Mouse (Mus musculus) neural tube, embryonic 11.5 days (tissue): ENCODE data around the gene Gm49391. TPM values are rescaled to one million over a fixed set of nuclear protein-coding genes. Genes with fewer than 3 reads are reported as not detected.

Source experiments
- ATAC-seq: fragments of 200-750 bp; cut with Nextera tagmentation; 2 replicates; pipeline ENCODE4 v1.8.0; 2017; ENCODE audit warnings: moderate number of reproducible peaks, mild to moderate bottlenecking, moderate TSS enrichment, moderate library complexity; ENCODE audit not compliant: insufficient read depth, low FRiP score, low TSS enrichment
- DNase-seq: peaks from one replicate; pipeline ENCODE4 v3.0.0-alpha.2; 2015; ENCODE audit warnings: low spot score
- H3K27ac ChIP-seq: fragments of 300-500 bp; sonication (generic); 2 replicates; pipeline ENCODE4 v1.5.1; 2014; ENCODE audit warnings: low read depth, mild to moderate bottlenecking, low read length
- H3K27me3 ChIP-seq: fragments of 300-500 bp; sonication (generic); 2 replicates; pipeline ENCODE4 v1.6.1; 2014; ENCODE audit warnings: mild to moderate bottlenecking, low read length, mixed read lengths; ENCODE audit not compliant: control insufficient read depth, insufficient read depth
- H3K36me3 ChIP-seq: fragments of 300-500 bp; sonication (generic); 2 replicates; pipeline ENCODE4 v1.6.1; 2014; ENCODE audit warnings: mild to moderate bottlenecking, low read length, moderate library complexity, mixed read lengths; ENCODE audit not compliant: control insufficient read depth, insufficient read depth
- H3K4me1 ChIP-seq: fragments of 300-500 bp; sonication (generic); 2 replicates; pipeline ENCODE4 v1.6.1; 2014; ENCODE audit warnings: low read length, mixed read lengths; ENCODE audit not compliant: control insufficient read depth, insufficient read depth
- H3K4me2 ChIP-seq: fragments of 300-500 bp; sonication (generic); 2 replicates; pipeline ENCODE4 v1.6.1; 2014; ENCODE audit warnings: low read depth, mild to moderate bottlenecking, moderate library complexity
- H3K4me3 ChIP-seq: fragments of 300-500 bp; sonication (generic); 2 replicates; pipeline ENCODE4 v1.5.1; 2014; ENCODE audit warnings: low read depth, low read length
- H3K9ac ChIP-seq: fragments of 300-500 bp; sonication (generic); 2 replicates; pipeline ENCODE4 v1.6.1; 2014; ENCODE audit warnings: mild to moderate bottlenecking, low read length
- H3K9me3 ChIP-seq: fragments of 300-500 bp; sonication (generic); 2 replicates; pipeline ENCODE4 v1.6.1; 2016; ENCODE audit warnings: low read length; ENCODE audit not compliant: control insufficient read depth
- WGBS: fragments of 180-500 bp; shearing (Covaris S2); extraction: QIAGEN DNeasy Blood & Tissue Kit; methylation state at CpG from one replicate; pipeline ENCODE4 v1.1.7; 2014; 5-methylcytosine and 5-hydroxymethylcytosine counted together
- polyA plus RNA-seq: library from polyadenylated mRNA; unstranded; fragments of >200 nt; fragmentation: Nextera tagmentation; extraction: Ambion mirVana; gene quantifications from 2 replicates; pipeline ENCODE4 v1.2.1, GENCODE M21; 2014

The Gm49391 gene
- polyA plus RNA-seq, 1 experiment from 2014 or later = 1.7 TPM

DNA sequence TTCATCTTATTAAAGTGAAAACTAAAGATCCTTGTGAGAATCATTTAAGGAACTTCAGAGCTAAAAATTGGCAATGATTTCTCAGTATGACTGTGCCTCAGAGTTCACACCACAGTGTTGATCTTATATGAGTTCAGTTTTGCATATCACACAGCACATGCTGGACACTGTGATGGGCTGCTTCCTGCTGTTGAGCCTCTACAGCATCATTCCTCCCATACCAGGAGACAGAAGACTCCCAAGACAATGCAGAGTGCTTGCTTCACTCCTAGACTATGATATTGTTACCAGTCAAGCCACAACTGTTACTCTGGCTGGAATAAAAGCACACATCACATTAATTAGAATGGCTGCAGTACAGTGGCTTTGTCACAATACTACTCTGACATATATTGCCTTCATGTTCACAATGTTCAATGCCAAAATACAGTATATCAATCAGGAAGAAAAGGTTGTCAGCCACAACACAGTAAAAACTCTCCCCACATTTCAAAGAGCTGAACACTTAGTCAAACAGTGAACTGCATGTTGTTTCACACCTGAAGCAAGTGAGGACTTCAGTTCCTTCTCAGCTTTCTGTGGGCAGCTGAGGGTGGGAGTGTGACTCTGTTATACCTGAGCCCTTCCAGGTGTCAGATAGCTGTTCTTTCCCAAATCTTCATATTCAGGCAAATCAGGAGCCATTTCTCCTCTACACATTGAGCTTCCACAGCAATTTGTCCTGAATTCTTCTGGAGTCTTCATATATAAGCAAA, 40.8 kb downstream of the Gm49391 start:
- Histone ChIP-seq H3K9me3 (no peaks in the 10 kb centered on the region), H3K27me3 (no peaks in the 10 kb centered on the region), H3K36me3 (no peaks in the 10 kb centered on the region), H3K4me1 (no peaks in the 10 kb centered on the region), H3K4me3 (no peak overlapping the region), H3K9ac (no peak overlapping the region), H3K27ac (no peak overlapping the region), H3K4me2 (no peak overlapping the region)
- no peak for ATAC-seq
- no peak for DNase-seq

DNA sequence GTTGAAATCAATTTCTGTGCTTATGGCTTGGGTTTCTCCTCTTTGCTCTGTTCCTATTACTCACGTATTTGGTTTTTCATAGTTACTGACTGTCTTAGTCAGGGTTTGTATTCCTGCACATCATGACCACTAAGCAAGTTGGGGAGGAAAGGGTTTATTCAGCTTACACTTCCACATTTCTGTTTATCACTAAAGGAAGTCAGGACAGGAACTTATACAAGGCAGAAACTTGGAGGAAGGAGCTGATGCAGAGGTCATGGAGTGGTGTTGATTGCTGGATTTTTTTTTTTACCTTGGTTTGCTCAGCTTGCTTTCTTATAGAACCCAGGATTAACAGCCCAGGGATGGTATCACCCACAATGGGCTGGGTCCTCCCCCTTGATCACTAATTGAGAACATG, 44.1 kb downstream of the Gm49391 start:
- no peaks in the 10 kb centered on the region for H3K36me3 ChIP-seq
- 97% methylated on average over 1 of the region's 1 CpGs for WGBS
- H3K4me3 ChIP-seq = no peak overlapping the region
- no peak overlapping the region for H3K4me2 ChIP-seq
- ATAC-seq = no peak
- H3K27me3 ChIP-seq = no peaks in the 10 kb centered on the region
- no peaks in the 10 kb centered on the region for H3K9me3 ChIP-seq
- H3K27ac ChIP-seq = no peak overlapping the region
- no peaks in the 10 kb centered on the region for H3K4me1 ChIP-seq
- DNase-seq = no peak
- H3K9ac ChIP-seq = no peak overlapping the region

- DNase-seq = no peak
- ATAC-seq = no peak
- H3K9ac ChIP-seq = no peak within 1 kb of the TSS
- no peak within 1 kb of the TSS for H3K4me3 ChIP-seq
- no peaks in the 10 kb centered on the region for H3K36me3 ChIP-seq
- no peaks in the 10 kb centered on the region for H3K4me1 ChIP-seq
- H3K27me3 ChIP-seq = no peaks in the 10 kb centered on the region
- H3K9me3 ChIP-seq = no peaks in the 10 kb centered on the region
- H3K4me2 ChIP-seq = no peak within 1 kb of the TSS
- no peak within 1 kb of the TSS for H3K27ac ChIP-seq
- WGBS = 77% methylated on average over 1 of the region's 1 CpGs
Measured at GRCm38 (mm10) chr13:60864281-60864680, 72.1 kb downstream of the Gm49391 start, which contains the start of gene 4930486L24Rik. Gene 4930486L24Rik, minus strand, starts transcription at chr13:60864475.

GRCm38 (mm10) chr13:60848241-60849120, 87.9 kb downstream of the Gm49391 start:
- Histone ChIP-seq H3K27me3 (no peaks in the 10 kb centered on the region), H3K27ac (no peak overlapping the region), H3K36me3 (no peaks in the 10 kb centered on the region), H3K4me2 (no peak overlapping the region), H3K9ac (no peak overlapping the region), H3K4me3 (no peak overlapping the region), H3K9me3 (no peaks in the 10 kb centered on the region), H3K4me1 (no peaks in the 10 kb centered on the region)
- DNase-seq (no peak), ATAC-seq (no peak)
- 85% methylated on average over 4 of the region's 4 CpGs for WGBS

Other genes starting within 250 kb of the Gm49391 start
- gene BC051665, start 150.2 kb downstream of the Gm49391 start, polyA plus RNA-seq = not detected in 2 replicates
- not detected in 2 replicates for gene Ctsll3, start 133.7 kb downstream of the Gm49391 start, polyA plus RNA-seq
- not detected in 2 replicates for gene 4930486L24Rik, start 72.1 kb downstream of the Gm49391 start, polyA plus RNA-seq
- 0.20 TPM in 1 of 2 replicates, not detected in the other for gene Gm49392, start 39.7 kb downstream of the Gm49391 start, polyA plus RNA-seq
- 2.4 and 2.5 TPM in 2 replicates for gene Ctla2b, start 39.1 kb downstream of the Gm49391 start, polyA plus RNA-seq
- not detected in 2 replicates for gene Tpbpb, start 31.7 kb downstream of the Gm49391 start, polyA plus RNA-seq
- gene Gm49393, start 981 bp downstream of the Gm49391 start, polyA plus RNA-seq = not detected in 2 replicates
- 10.9 and 11.4 TPM in 2 replicates for gene Ctla2a, start 54 bp upstream of the Gm49391 start, polyA plus RNA-seq
- gene Tpbpa, start 5.4 kb upstream of the Gm49391 start, polyA plus RNA-seq = not detected in 2 replicates
- gene Ctsj, start 69.4 kb upstream of the Gm49391 start, polyA plus RNA-seq = not detected in 2 replicates
- not detected in 2 replicates for gene Ctsq, start 104.1 kb upstream of the Gm49391 start, polyA plus RNA-seq
- gene Ctsr, start 227.7 kb upstream of the Gm49391 start, polyA plus RNA-seq = not detected in 2 replicates